Mouse (Mus musculus) liver, embryonic 12.5 days (tissue): Measurements from ENCODE around the gene Fbxo34. TPM values are rescaled to one million over a fixed set of nuclear protein-coding genes. Genes with fewer than 3 reads are reported as not detected.

Experiments
- ATAC-seq: fragments of 200-750 bp; cut with Nextera tagmentation; 2 replicates; pipeline ENCODE4 v1.8.0; 2017; ENCODE audit warnings: moderate number of reproducible peaks, mild to moderate bottlenecking, moderate library complexity
- H3K27ac ChIP-seq: fragments of 300-500 bp; sonication (generic); 2 replicates; pipeline ENCODE4 v1.5.1; 2016; ENCODE audit warnings: mild to moderate bottlenecking
- H3K27me3 ChIP-seq: fragments of 300-500 bp; sonication (generic); replicated peaks from 2 replicates; pipeline ENCODE4 v1.6.1; 2016; ENCODE audit warnings: mild to moderate bottlenecking, moderate library complexity
- H3K36me3 ChIP-seq: fragments of 300-500 bp; sonication (generic); 2 replicates; pipeline ENCODE4 v1.6.1; 2016; ENCODE audit warnings: mild to moderate bottlenecking, moderate library complexity
- H3K4me1 ChIP-seq: fragments of 300-500 bp; sonication (generic); 2 replicates; pipeline ENCODE4 v1.6.1; 2016
- H3K4me2 ChIP-seq: fragments of 300-500 bp; sonication (generic); 2 replicates; pipeline ENCODE4 v1.6.1; 2016; ENCODE audit warnings: mild to moderate bottlenecking, moderate library complexity
- H3K4me3 ChIP-seq: fragments of 300-500 bp; sonication (generic); 2 replicates; pipeline ENCODE4 v1.5.1; 2016; ENCODE audit warnings: mild to moderate bottlenecking, moderate library complexity
- H3K9ac ChIP-seq: fragments of 300-500 bp; sonication (generic); 2 replicates; pipeline ENCODE4 v1.6.1; 2016; ENCODE audit warnings: mild to moderate bottlenecking, moderate library complexity
- H3K9me3 ChIP-seq: fragments of 300-500 bp; sonication (generic); replicated peaks from 2 replicates; pipeline ENCODE4 v1.6.1; 2016; ENCODE audit warnings: mild to moderate bottlenecking, moderate library complexity
- WGBS: fragments of 180-500 bp; shearing (Covaris S2); methylation state at CpG from one replicate; pipeline ENCODE4 v1.1.7; 2016; ENCODE audit not compliant: insufficient replicate concordance; 5-methylcytosine and 5-hydroxymethylcytosine counted together
- polyA plus RNA-seq: library from polyadenylated mRNA; unstranded; fragments of >200 nt; fragmentation: Nextera tagmentation; extraction: Ambion mirVana; gene quantifications from 2 replicates; pipeline ENCODE4 v1.2.1, GENCODE M21; 2016

Fbxo34 gene
- polyA plus RNA-seq, 1 experiment from 2014 or later: 36.4 TPM

DNA sequence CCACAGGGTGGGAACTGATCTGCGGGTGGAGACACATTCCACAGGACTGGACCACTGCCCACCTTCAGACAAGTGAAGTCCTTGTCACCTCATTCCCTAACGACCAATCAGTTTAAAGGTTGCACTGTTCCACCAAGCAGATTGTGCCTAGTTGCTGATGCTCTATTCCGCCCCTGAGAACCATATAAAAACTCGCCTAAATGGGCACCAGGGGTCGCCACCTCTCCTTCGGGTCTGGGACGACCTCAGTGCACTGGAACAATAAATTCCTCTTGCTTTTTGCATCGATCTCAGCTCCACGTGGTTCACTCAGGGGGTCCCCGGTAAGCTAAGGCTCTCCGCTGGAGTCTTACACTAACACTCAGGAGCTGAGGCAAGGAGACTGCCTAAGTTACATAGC, 124.5 kb downstream of the Fbxo34 start:
- H3K4me2 ChIP-seq: no peak overlapping the region
- no peak overlapping the region for H3K27ac ChIP-seq
- H3K27me3 ChIP-seq: peaks cover 3% of the 10 kb centered on the region; the same call in 1 of the 2 replicates
- H3K9me3 ChIP-seq: no peaks in the 10 kb centered on the region
- H3K4me3 ChIP-seq: no peak overlapping the region
- H3K9ac ChIP-seq: no peak overlapping the region
- no peak for ATAC-seq
- no peaks in the 10 kb centered on the region for H3K36me3 ChIP-seq
- WGBS: 61% methylated on average over 11 of the region's 11 CpGs
- H3K4me1 ChIP-seq: no peaks in the 10 kb centered on the region

DNA sequence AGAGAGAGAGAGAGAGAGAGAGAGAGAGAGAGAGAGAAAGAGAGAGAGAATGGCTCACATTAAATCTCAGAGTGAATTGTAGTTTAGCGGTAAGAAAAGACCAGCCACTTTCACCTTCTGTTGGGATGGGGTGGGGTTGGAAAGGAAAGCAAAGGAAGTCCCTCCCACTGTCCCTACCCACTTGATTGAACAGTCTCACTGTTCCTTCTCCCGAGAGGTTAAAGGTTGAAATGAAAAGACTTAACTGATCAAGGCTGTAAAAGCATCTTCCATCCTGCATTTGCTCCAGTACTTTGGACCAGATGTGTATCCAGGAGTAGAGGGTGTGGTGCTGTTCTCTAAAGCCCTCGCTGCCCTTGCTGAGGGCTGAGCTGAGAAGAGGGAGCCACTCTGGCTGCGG, 126.5 kb downstream of the Fbxo34 start:
- H3K4me2 ChIP-seq: no peak overlapping the region
- H3K36me3 ChIP-seq: no peaks in the 10 kb centered on the region
- no peaks in the 10 kb centered on the region for H3K9me3 ChIP-seq
- 56% methylated on average over 4 of the region's 4 CpGs for WGBS
- H3K27ac ChIP-seq: no peak overlapping the region
- peaks cover 5% of the 10 kb centered on the region for H3K4me1 ChIP-seq
- no peak for ATAC-seq
- H3K9ac ChIP-seq: no peak overlapping the region
- H3K4me3 ChIP-seq: no peak overlapping the region
- peaks cover 3% of the 10 kb centered on the region; the same call in 1 of the 2 replicates for H3K27me3 ChIP-seq

DNA sequence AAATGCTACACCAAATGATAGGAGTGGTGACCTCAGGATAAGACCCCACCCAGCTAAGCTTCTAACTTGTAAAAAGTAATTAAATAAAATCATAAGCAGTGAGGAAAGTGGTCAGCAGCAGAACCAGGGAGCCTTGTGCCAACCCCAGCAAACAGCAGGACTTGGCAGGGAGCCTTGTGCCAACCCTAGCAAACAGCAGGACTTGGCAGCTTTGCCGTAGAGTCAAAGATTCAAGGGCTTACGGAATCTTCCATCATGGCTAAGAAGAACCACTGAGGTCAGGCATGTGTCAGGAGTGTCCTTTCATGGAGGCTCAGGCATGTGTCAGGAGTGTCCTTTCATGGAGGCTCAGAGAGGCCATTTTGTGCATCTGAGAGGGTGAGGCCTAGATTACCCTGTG, 127.9 kb downstream of the Fbxo34 start:
- H3K9ac ChIP-seq: no peak overlapping the region
- no peak overlapping the region for H3K4me2 ChIP-seq
- H3K27ac ChIP-seq: no peak overlapping the region
- peaks cover 6% of the 10 kb centered on the region for H3K4me1 ChIP-seq
- H3K36me3 ChIP-seq: no peaks in the 10 kb centered on the region
- no peak overlapping the region for H3K4me3 ChIP-seq
- no peaks in the 10 kb centered on the region for H3K9me3 ChIP-seq
- ATAC-seq: no peak
- peaks cover 3% of the 10 kb centered on the region; the same call in 1 of the 2 replicates for H3K27me3 ChIP-seq
- WGBS: 85% methylated on average over 2 of the region's 2 CpGs

DNA sequence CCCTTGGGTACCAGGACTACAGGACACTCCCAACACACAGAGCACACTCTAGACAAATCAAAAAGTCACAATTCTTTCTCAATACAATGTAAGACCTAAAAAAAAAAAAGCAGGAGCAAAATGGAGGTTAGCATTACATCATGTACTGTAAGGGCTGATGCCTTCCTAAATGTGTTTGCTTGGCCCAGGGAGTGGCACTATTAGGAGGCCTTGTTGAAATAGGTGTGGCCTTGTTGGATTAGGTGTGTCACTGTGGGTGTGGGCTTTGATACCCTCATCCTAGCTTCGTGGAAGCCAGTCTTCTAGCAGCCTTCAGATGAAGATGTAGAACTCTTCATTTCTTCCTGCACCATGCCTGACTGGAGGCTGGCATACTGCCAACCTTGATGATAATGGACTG, 131.1 kb downstream of the Fbxo34 start:
- H3K4me3 ChIP-seq: no peak overlapping the region
- H3K9ac ChIP-seq: no peak overlapping the region
- H3K9me3 ChIP-seq: no peaks in the 10 kb centered on the region
- no peak overlapping the region for H3K27ac ChIP-seq
- ATAC-seq: peak; percentile 51; the same call in 1 of the 2 replicates
- WGBS: 25% methylated on average over 1 of the region's 1 CpGs
- peaks cover 6% of the 10 kb centered on the region for H3K4me1 ChIP-seq
- H3K27me3 ChIP-seq: peaks cover 7% of the 10 kb centered on the region; the same call in 1 of the 2 replicates
- H3K4me2 ChIP-seq: no peak overlapping the region
- H3K36me3 ChIP-seq: no peaks in the 10 kb centered on the region

Other genes with a start within 250 kb of the Fbxo34 start
- gene Wdhd1, start 173.6 kb upstream of the Fbxo34 start, polyA plus RNA-seq: 58.1 and 58.9 TPM in 2 replicates
- gene Socs4, start 173.5 kb upstream of the Fbxo34 start, polyA plus RNA-seq: 3.0 and 4.3 TPM in 2 replicates
- gene Mapk1ip1l, start 152.2 kb upstream of the Fbxo34 start, polyA plus RNA-seq: 45.1 and 49.6 TPM in 2 replicates
- gene Lgals3, start 82.7 kb upstream of the Fbxo34 start, polyA plus RNA-seq: 13.7 and 14.6 TPM in 2 replicates
- gene Dlgap5, start 32.0 kb upstream of the Fbxo34 start, polyA plus RNA-seq: 68.0 and 73.9 TPM in 2 replicates
- 7.6 and 8.0 TPM in 2 replicates for gene Atg14, start 120.2 kb downstream of the Fbxo34 start, polyA plus RNA-seq
- gene Ktn1, start 198.0 kb downstream of the Fbxo34 start, polyA plus RNA-seq: 23.4 and 27.8 TPM in 2 replicates